Mouse (Mus musculus) monocyte, adult 2 months (primary cell): ENCODE results near the gene Phf7.

Source experiments
- DNase-seq, 2 experiments: peaks; one replicate each; pipeline ENCODE4 v3.0.0; 2022; ENCODE audit warnings: low spot score in 2 of 2, low read depth in 1 of 2

Phf7 gene

DNA sequence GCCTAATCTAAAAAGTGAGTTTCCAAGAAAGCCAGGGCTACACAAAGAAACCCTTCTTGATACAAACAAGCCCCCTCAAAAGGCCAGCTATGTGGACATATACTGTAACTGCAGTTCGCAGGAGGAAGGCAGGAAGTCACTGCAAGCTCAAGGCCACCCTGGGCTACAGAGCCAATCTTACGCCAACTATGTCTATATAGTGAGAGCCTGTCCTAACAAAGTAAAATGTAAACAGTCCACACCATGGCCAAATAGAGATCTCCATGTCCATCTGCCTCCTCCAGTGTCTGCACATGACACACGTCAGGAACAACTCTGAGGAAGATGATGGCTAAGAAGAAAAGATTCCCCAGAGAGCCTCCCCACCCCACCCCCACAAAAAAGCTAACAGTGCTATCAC is 51.1 kb downstream of the Phf7 start:
- DNase-seq = no peak

DNA sequence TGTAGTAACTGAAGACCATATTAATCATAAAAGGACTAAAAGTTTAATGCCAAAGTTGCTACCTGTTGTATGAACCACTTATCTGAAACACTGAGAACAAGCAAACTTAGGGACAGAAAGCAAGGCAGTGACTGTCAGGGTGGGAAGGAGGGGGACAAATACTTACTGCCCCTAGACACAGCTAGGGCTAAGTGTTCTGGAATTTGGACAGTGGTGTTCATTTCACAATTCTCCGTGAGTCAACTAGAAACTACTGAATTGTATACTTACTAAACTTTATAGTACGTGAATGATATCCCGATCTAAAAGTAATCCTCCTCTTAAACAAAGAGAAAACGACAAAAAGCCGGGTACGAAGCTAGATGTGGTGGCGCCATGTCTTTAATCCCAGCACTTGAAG is 51.5 kb downstream of the Phf7 start:
- no peak for DNase-seq

DNA sequence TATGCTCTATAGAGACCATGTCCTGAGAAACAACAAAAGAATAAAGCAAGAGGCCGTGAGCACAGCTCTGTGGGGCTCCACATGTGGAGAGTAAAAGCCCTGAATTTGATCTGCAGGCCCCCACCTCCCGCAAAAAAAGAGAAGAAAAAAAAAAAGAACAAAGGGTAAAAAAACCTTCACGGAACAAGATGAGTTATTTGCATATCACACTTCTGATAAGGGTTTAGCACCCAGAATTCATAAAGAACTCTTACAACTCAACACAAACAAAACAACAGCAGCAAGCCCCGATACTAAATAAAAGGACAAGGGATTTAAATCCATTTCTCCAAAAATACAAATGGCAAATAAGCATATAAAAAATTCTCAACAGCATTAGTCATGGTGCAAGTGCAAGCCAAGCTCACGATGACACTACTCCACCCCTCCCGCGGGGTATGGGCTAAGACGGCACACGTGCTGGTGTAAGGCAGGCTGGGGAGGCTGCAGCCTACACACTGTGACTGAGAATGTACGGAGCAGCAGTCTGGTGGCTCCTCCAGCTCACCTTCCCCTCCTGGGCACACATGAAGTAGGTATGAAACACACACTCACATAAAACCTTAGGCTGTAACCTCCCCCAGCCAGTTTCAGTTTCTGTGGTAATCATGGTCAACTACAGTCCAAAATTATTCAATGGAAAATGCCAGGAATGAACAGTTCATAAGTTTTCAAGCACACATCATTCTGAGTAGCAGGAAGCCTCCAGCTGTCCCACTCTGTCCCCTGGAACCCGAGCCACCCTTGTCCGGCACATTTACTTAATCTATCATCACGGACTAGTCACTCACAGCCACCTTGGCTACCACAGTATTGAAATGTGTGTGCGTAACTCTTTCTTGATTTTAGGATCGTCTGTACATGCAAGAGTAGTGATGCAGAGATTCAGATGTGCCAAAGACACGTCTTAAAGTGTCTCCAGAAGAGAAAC is 53.3 kb downstream of the Phf7 start:
- DNase-seq = no peak

DNA sequence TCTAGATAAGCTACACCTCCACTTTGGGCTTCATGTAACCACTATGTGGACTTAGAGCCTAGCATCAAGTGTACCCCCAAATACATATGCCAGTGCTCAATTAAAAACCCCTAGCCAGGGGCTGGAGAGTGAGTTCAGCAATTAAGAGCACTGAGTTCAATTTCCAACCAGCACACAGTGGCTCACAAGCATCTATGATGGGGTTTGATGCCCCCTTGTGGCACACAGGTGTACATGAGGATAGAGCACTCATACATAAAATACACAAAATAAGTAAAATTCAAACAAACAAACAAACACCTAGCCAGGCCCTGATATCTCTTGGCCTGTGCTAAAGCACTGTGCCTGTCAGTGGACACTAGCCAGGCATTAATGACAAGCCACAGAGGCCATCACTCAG is 55.1 kb downstream of the Phf7 start:
- no peak for DNase-seq

DNA sequence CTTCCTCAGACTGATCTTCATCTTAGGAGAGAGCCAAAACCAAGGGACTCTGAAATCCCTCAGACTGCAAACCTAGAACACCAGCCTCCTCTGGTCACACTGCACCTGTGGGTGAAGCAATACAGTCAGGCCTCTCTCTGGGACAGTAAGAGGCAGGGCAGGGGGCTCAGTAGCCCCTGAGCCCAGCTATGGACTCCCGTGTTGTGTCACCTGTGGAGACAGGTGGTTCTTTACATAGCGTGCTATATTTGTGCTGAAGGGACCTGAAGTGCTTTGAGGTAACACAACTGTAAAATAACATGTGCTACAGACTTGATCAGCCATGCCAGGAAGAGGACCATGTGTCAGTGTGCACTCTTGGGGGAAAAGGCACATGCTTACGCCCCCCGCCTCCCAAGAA is 55.6 kb downstream of the Phf7 start:
- DNase-seq = no peak

DNA sequence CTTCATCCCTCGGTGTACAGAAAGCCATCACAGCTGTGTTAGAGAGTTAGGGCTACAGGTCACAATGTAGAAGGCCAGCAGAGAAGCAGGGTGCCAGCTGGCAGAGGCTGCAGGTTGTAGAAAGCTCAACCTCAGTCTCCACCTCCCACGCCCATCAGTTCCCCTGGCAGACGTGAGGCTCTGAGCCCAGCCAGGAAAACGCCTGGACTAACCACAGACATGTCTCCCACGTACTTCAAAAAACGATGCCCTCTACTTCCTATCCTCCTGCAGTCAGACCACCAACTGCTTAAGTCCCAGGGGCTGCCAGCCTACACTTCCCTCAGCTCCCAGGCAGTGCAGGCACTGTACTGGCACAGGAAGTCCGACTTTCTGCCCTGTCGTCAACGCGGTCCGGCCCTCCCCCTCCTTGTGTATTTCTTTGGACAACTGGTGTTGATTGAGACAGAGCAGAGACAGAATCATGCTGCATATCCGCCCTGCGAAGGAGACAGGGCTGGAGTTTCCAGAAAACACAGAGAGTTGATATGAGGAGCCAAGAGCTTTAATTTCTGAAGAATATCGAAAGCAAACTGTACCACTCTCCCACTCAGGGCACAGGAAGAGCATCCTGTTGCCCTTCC is 56.1 kb downstream of the Phf7 start:
- no peak for DNase-seq

DNA sequence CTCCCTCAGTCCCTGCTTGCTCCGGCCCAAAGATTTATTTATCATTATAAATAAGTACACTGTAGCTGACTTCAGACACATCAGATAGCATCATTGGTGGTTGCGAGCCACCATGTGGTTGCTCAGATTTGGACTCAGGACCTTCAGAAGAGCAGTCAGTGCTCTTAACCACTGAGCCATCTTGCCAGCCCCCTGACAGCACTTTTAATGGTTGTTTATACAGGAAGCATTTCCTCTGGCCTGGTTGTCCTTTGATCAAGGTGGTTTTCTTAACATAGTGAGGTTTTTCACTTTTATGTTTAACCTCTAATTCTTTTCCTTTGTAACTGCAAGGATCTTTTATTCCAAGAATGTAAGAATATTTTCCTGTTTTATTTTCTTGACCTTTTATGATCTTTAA is 56.7 kb downstream of the Phf7 start:
- DNase-seq = no peak

DNA sequence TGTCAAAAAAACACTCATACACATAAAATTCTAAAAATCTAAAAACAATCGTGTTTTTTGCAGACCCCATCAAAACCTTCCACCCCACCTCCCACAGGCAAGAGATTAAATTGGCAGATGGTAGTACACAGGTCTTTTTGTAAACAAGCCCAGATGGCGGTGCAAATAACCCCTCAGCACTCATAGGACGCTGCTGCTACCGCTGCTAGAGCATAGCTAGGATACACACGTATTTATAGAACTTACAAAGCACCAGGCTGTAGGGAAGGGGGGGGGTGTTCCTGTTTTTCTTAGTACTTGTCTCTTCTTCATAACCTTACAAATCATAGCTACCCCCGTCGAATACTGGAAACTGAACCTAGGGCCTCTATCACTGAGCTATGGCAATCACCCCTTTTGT is 57.3 kb downstream of the Phf7 start:
- DNase-seq = no peak

DNA sequence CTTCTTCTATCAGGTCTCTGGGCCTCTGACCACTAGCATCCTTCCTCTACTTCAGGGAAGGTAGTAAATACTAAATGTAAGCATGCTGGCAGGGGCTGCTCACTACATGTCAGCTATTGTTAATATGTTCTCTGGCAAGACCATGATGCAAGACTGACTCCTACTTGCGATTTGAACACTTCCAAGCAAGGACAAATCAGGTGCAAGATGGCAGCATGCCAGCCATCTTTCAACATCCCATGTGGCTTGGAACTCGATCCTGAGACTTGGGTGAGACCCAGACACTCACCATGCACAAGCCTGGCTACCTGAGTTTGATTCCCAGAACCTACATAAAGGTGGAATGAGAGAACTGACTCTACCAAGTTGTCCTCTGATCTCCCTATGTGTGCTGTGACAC is 59.2 kb downstream of the Phf7 start:
- no peak for DNase-seq

DNA sequence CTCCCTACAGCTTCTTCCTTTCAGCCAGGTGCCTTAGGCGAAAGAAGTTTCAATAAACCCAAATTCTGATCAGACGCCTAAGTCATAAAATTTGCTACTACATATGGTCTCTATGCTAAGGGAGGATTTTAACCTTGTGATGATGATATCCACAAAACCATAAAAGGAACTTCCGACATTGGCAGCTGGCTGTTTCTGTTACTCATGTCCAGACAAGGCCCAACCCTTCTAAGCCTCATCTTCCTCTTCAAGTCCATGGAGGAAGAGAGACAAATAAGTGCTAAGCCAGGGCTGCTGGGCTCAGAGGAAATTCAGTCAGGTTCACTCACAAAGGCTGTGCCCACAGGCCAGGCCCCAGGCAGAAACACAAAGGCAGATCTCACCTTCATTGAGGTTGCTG is 61.8 kb downstream of the Phf7 start:
- no peak for DNase-seq

DNA sequence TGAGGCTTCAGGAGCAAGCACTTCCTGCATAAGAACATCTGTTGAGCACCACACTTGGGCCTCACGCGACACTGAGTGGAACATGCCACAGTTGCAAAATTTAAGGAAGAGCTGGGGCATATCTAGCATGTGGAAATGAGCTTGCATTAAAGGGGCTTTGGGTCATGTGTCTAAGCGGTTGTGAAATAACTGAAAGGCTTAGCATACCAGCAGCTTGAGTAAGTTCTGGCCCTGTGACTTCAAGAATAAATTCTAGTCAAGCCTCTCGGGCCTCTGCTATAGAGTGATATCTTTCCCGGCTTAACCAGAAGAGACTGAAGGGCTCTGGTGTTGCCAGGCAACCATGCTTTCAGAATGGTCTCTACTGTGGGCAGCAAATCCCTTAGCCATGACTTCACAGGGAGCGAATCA is 62.3 kb downstream of the Phf7 start:
- no peak for DNase-seq
